Mouse (Mus musculus): ENCODE measurements around the gene Gdap1l1. TPM values are rescaled to one million over a fixed set of nuclear protein-coding genes. Genes with fewer than 3 reads are reported as not detected.

Gene Gdap1l1
- polyA plus RNA-seq, 1 experiment, result 126 TPM

DNA sequence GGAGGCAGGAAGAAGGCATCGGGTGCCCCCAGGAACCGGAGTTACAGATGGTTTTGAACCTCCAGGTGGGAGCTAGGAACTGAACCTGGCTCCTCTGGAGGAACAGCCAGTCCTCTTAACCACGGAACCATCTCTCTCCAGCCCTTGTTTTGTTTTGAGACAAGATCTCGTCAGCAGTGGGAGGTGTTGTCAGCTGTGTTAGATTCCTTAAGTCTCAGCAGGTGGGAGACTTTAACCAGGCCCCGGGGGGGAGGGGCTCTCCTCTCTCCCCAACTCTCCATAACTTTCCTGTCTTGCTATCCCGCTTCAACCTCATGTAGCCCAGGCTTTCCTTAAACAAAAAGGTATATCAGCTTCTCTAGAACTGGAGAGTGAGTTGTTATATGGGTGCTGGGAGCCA, 56.2 kb downstream of the Gdap1l1 start:
- Histone ChIP-seq H3K4me3 (replicated peaks; ENCODE audit: insufficient read depth, low read depth, low read length) (no peak overlapping the region), H3K27ac (ENCODE audit: insufficient read depth, low read length) (no peak overlapping the region), H3K27me3 (ENCODE audit: control insufficient read depth, insufficient read depth, low read length) (no peaks in the 10 kb centered on the region), H3K4me1 (ENCODE audit: control insufficient read depth, insufficient read depth, low read length) (no peaks in the 10 kb centered on the region; the same call in 1 of the 2 replicates)
- TF ChIP-seq CTCF (IDR thresholded peaks at IDR 0.05; ENCODE audit: borderline replicate concordance, insufficient read depth, low read depth, low read length), result no peak
- TF ChIP-seq POLR2A (IDR thresholded peaks at IDR 0.05; ENCODE audit: borderline replicate concordance, insufficient read depth, low read length), result no peak
- no peak for DNase-seq
- WGBS, result 40% methylated on average over 6 of the region's 6 CpGs

DNA sequence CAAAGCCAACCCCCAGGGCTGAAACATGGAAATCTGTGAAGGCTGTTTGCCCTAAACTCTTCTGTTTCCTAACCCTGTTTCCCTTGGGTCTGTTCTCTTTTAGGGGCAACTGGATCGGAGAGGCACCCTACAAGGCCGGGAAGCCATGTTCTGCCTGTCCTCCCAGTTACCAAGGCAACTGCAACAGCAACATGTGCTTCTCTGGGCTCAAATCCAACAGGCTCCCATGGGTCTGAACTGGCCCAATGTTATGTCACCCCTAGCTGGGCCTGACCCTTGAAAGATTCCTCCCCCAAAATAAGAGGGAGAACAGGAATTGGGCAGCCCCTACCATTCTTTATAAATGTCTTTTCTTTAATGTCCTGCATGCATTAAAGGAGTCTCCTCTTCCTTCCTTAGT, 63.9 kb downstream of the Gdap1l1 start:
- Histone ChIP-seq H3K4me3 (replicated peaks; ENCODE audit: insufficient read depth, low read depth, low read length) (no peak overlapping the region), H3K27me3 (ENCODE audit: control insufficient read depth, insufficient read depth, low read length) (no peaks in the 10 kb centered on the region), H3K27ac (ENCODE audit: insufficient read depth, low read length) (no peak overlapping the region), H3K4me1 (ENCODE audit: control insufficient read depth, insufficient read depth, low read length) (no peaks in the 10 kb centered on the region)
- no peak for DNase-seq
- no peak for TF ChIP-seq POLR2A (IDR thresholded peaks at IDR 0.05; ENCODE audit: borderline replicate concordance, insufficient read depth, low read length)
- TF ChIP-seq CTCF (IDR thresholded peaks at IDR 0.05; ENCODE audit: borderline replicate concordance, insufficient read depth, low read depth, low read length), result no peak
- WGBS, result 17% methylated on average over 2 of the region's 2 CpGs

DNA sequence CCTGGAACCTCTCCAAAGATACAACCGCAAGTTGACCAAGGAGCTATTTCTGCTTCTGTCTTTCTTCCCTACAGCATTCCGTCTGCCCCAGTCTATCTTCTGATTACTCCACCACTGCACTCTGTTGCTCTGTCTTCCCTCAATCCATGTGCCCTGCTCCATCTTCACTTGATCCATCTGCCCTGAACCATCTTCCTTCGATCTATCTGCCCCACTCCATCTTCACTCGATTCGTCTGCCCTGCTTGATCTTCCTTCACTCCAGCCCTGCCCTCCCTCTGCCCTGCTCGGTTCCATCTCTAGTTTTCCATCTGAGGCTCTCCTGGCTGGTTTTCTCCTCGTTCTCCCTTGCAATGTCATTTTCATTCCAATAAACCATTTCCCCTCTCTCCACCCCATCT, 64.9 kb downstream of the Gdap1l1 start:
- 72% methylated on average over 7 of the region's 7 CpGs for WGBS
- TF ChIP-seq POLR2A (IDR thresholded peaks at IDR 0.05; ENCODE audit: borderline replicate concordance, insufficient read depth, low read length) (no peak), CTCF (IDR thresholded peaks at IDR 0.05; ENCODE audit: borderline replicate concordance, insufficient read depth, low read depth, low read length) (no peak)
- Histone ChIP-seq H3K4me1 (ENCODE audit: control insufficient read depth, insufficient read depth, low read length) (no peaks in the 10 kb centered on the region), H3K4me3 (replicated peaks; ENCODE audit: insufficient read depth, low read depth, low read length) (no peak overlapping the region), H3K27me3 (ENCODE audit: control insufficient read depth, insufficient read depth, low read length) (no peaks in the 10 kb centered on the region), H3K27ac (ENCODE audit: insufficient read depth, low read length) (no peak overlapping the region)
- no peak for DNase-seq

Other genes starting within 250 kb of the Gdap1l1 start
- 23.6 and 27.3 TPM in 2 replicates for gene Tox2, start 235.4 kb upstream of the Gdap1l1 start, polyA plus RNA-seq (2012; rRNA removed)
- gene Jph2, start 40.5 kb upstream of the Gdap1l1 start, polyA plus RNA-seq (2012; rRNA removed), result 0.48 and 0.52 TPM in 2 replicates
- 37.7 and 39.4 TPM in 2 replicates for gene Oser1, start 13.8 kb upstream of the Gdap1l1 start, polyA plus RNA-seq (2012; rRNA removed)
- 20.2 and 21.5 TPM in 2 replicates for gene Fitm2, start 34.2 kb downstream of the Gdap1l1 start, polyA plus RNA-seq (2012; rRNA removed)
- gene R3hdml, start 53.8 kb downstream of the Gdap1l1 start, polyA plus RNA-seq (2012; rRNA removed), result not detected in 2 replicates
- gene Hnf4a, start 68.3 kb downstream of the Gdap1l1 start, polyA plus RNA-seq (2012; rRNA removed), result 0.02 and 0.03 TPM in 2 replicates
- gene Ttpal, start 163.8 kb downstream of the Gdap1l1 start, polyA plus RNA-seq (2012; rRNA removed), result 23.7 and 28.0 TPM in 2 replicates
- gene Serinc3, start 206.7 kb downstream of the Gdap1l1 start, polyA plus RNA-seq (2012; rRNA removed), result 162 and 179 TPM in 2 replicates
- gene Pkig, start 219.9 kb downstream of the Gdap1l1 start, polyA plus RNA-seq (2012; rRNA removed), result 49.6 and 57.4 TPM in 2 replicates